Mouse (Mus musculus) liver, embryonic 13.5 days (tissue): Measurements from ENCODE around the gene Rftn1. TPM values are rescaled to one million over a fixed set of nuclear protein-coding genes. Genes with fewer than 3 reads are reported as not detected.
A peak's percentile ranks its signal among the peaks of the same experiment; 100 is the strongest.

Experiments
- ATAC-seq: fragments of 200-750 bp; cut with Nextera tagmentation; 2 replicates; pipeline ENCODE4 v1.8.0; 2017; ENCODE audit warnings: low read depth, mild to moderate bottlenecking, moderate number of reproducible peaks, moderate library complexity
- DNase-seq: peaks from one replicate; pipeline ENCODE4 v3.0.0; 2022
- H3K27ac ChIP-seq: fragments of 300-500 bp; sonication (generic); 2 replicates; pipeline ENCODE4 v1.5.1; 2015; ENCODE audit warnings: moderate library complexity, mild to moderate bottlenecking, inconsistent platforms
- H3K27me3 ChIP-seq: fragments of 300-500 bp; sonication (generic); 2 replicates; pipeline ENCODE4 v1.6.1; 2015; ENCODE audit warnings: mild to moderate bottlenecking, inconsistent platforms
- H3K36me3 ChIP-seq: fragments of 300-500 bp; sonication (generic); 2 replicates; pipeline ENCODE4 v1.6.1; 2015; ENCODE audit warnings: mild to moderate bottlenecking, inconsistent platforms
- H3K4me1 ChIP-seq: fragments of 300-500 bp; sonication (generic); replicated peaks from 2 replicates; pipeline ENCODE4 v1.6.1; 2015; ENCODE audit warnings: inconsistent platforms
- H3K4me2 ChIP-seq: fragments of 300-500 bp; sonication (generic); 2 replicates; pipeline ENCODE4 v1.6.1; 2015; ENCODE audit warnings: inconsistent platforms, mild to moderate bottlenecking, moderate library complexity
- H3K4me3 ChIP-seq: fragments of 300-500 bp; sonication (generic); replicated peaks from 2 replicates; pipeline ENCODE4 v1.5.1; 2015; ENCODE audit warnings: mild to moderate bottlenecking, inconsistent platforms
- H3K9ac ChIP-seq: fragments of 300-500 bp; sonication (generic); 2 replicates; pipeline ENCODE4 v1.6.1; 2015; ENCODE audit warnings: mild to moderate bottlenecking, inconsistent platforms
- H3K9me3 ChIP-seq: fragments of 300-500 bp; sonication (generic); replicated peaks from 2 replicates; pipeline ENCODE4 v1.6.1; 2016; ENCODE audit warnings: inconsistent platforms
- WGBS: fragments of 180-500 bp; shearing (Covaris S2); methylation state at CpG from one replicate; pipeline ENCODE4 v1.1.7; 2015; ENCODE audit not compliant: insufficient replicate concordance; 5-methylcytosine and 5-hydroxymethylcytosine counted together
- polyA plus RNA-seq: library from polyadenylated mRNA; unstranded; fragments of >200 nt; fragmentation: Nextera tagmentation; extraction: Ambion mirVana; gene quantifications from 2 replicates; pipeline ENCODE4 v1.2.1, GENCODE M21; 2015

Gene Rftn1
- polyA plus RNA-seq, 1 experiment from 2014 or later = 5.7 TPM

DNA sequence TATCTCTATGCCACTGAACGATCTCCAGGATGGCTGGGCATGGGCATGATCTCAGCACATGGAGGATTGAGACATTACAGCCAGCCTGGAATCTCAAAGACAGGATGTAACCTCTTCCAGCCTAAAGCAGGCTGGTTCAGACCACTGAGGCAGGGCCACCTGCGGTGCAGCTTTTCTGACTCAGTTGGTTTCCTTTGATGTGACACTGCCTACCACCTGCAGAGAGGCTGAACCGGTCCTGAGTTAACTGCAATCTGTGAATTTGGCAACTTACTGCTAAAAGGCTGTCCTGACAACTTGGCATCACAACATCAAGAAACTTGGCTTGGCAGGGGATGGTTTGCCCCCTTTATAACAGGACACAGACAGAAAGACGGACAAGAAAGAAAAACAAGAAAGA lies 103.6 kb downstream of the Rftn1 start:
- H3K4me1 ChIP-seq = 0 out of 2 replicates have a peak, but pooled peaks cover 3% of the 10 kb centered on the region
- no peak overlapping the region for H3K27ac ChIP-seq
- H3K4me3 ChIP-seq = no peak overlapping the region
- ATAC-seq (no peak), DNase-seq (no peak)
- H3K4me2 ChIP-seq = no peak overlapping the region
- no peaks in the 10 kb centered on the region for H3K9me3 ChIP-seq
- H3K9ac ChIP-seq = no peak overlapping the region
- H3K27me3 ChIP-seq = no peaks in the 10 kb centered on the region
- 57% methylated on average over 4 of the region's 4 CpGs for WGBS
- no peaks in the 10 kb centered on the region for H3K36me3 ChIP-seq

DNA sequence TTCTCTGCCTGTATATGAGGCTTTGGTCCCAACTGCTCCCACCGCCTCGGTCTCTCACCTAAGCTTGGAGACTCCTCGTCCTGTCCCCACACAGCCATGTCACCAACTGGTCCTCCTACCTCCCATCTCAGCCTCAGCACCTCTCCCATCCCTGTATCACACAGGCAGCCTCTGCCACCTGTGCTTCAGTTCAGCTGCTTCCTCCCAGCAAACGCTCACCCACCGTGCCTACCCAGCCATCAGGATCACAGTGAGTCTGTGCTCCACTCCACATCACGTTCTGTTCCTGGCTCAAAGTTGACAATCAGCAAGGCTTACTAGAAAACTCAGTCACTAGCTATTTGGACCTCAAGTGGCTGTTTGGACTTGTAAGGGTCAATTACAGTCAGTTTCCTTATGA lies 105.8 kb downstream of the Rftn1 start:
- no peak overlapping the region for H3K4me3 ChIP-seq
- no peaks in the 10 kb centered on the region for H3K9me3 ChIP-seq
- no peak for ATAC-seq
- no peak for DNase-seq
- H3K4me1 ChIP-seq = 0 out of 2 replicates have a peak, but pooled peaks cover 3% of the 10 kb centered on the region
- H3K27me3 ChIP-seq = no peaks in the 10 kb centered on the region
- H3K9ac ChIP-seq = no peak overlapping the region
- H3K4me2 ChIP-seq = no peak overlapping the region
- 0 out of 2 replicates have a peak overlapping the region, but pooled peaks have one; percentile 6 for H3K27ac ChIP-seq
- WGBS = 77% methylated on average over 6 of the region's 6 CpGs
- H3K36me3 ChIP-seq = no peaks in the 10 kb centered on the region

DNA sequence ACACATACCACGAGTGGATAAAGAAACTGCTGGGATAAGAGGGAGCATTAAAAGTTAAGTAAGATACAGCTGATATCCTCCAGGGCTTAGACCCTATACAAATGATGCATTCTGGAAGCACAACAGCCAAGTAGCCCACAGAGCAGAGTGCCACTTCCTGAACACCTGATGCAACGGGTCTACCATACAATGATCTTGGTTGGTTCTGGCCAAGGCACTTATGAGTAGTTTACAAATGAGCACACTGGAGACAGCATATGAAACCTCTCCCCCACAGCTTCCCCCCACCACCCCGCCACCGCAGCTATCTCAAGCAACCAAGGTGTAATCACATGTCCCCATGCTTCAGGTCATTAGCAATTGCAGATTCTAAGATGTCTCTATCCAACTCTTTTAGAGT lies 106.5 kb downstream of the Rftn1 start:
- H3K9ac ChIP-seq = no peak overlapping the region
- H3K4me1 ChIP-seq = 0 out of 2 replicates have a peak, but pooled peaks cover 3% of the 10 kb centered on the region
- H3K4me3 ChIP-seq = no peak overlapping the region
- no peaks in the 10 kb centered on the region for H3K9me3 ChIP-seq
- H3K4me2 ChIP-seq = no peak overlapping the region
- no peaks in the 10 kb centered on the region for H3K36me3 ChIP-seq
- DNase-seq = no peak
- 68% methylated on average over 4 of the region's 4 CpGs for WGBS
- no peaks in the 10 kb centered on the region for H3K27me3 ChIP-seq
- no peak for ATAC-seq
- no peak overlapping the region for H3K27ac ChIP-seq

DNA sequence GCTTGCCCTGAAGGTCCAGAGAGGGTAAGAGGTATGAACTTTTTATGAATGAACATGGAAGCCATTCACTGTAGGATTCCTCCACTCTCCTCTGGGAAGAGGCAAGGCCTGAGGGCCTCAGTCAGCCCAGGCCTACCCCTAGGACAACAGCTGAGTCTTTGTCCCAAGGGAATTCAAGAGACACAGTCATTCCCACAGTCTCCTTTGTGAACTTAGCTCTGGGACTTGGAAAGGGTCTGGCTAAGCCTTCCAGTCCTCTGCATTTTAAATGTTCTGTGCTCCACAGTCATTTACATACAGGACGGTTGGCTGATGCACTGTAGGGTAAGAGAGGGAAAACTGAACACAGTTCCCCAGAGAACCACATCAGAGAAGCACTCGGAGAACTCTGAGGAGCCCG lies 107.5 kb downstream of the Rftn1 start:
- Histone ChIP-seq H3K27ac (no peak overlapping the region), H3K9me3 (no peaks in the 10 kb centered on the region), H3K9ac (no peak overlapping the region), H3K4me1 (0 out of 2 replicates have a peak, but pooled peaks cover 3% of the 10 kb centered on the region), H3K4me2 (no peak overlapping the region), H3K4me3 (no peak overlapping the region), H3K27me3 (no peaks in the 10 kb centered on the region), H3K36me3 (no peaks in the 10 kb centered on the region)
- DNase-seq = no peak
- no peak for ATAC-seq
- WGBS = 74% methylated on average over 3 of the region's 3 CpGs

DNA sequence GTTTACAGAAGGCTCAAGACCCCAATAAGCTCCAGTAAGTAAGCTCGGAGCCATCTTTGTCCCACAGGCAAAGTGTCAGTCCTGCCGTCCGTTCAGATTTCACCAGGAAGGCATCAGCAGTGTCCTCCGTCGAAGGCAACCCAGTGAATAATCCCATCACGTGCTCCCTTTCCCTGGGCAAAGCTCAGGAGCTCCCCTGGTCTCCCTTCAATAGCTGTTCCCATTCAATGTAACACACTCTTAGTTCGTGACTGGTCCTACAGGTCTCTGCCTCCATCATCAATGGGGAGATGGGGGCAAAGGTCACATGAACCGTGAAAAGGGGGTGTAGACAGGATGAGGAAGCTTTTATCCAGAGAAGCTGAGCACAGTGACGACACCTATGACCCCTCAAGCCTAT lies 108.8 kb downstream of the Rftn1 start:
- no peaks in the 10 kb centered on the region for H3K9me3 ChIP-seq
- WGBS = 73% methylated on average over 9 of the region's 9 CpGs
- no peak overlapping the region for H3K4me3 ChIP-seq
- no peak overlapping the region for H3K27ac ChIP-seq
- H3K27me3 ChIP-seq = no peaks in the 10 kb centered on the region
- 0 out of 2 replicates have a peak, but pooled peaks cover 3% of the 10 kb centered on the region for H3K4me1 ChIP-seq
- no peak overlapping the region for H3K4me2 ChIP-seq
- H3K36me3 ChIP-seq = no peaks in the 10 kb centered on the region
- ATAC-seq (no peak), DNase-seq (no peak)
- H3K9ac ChIP-seq = no peak overlapping the region

DNA sequence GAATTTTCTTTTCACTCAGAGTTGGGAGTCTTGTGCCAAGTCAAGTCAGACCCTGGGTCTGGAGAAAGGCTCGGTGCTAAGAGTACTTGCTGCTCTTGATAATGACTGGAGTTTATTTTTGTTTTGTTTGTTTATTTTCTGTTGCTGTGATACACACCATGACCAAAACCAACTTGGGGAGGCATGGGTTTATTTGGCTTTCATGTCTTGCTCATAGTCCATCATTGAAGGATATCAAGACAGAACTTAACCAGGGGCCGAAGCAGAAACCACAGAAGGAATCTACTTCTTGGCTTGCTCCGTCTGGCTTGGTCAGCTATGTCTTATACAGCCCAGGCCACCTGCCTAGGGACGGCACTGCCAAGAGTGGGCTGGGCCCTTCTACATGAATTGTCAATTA lies 109.5 kb downstream of the Rftn1 start:
- Histone ChIP-seq H3K4me3 (no peak overlapping the region), H3K27me3 (no peaks in the 10 kb centered on the region), H3K36me3 (no peaks in the 10 kb centered on the region), H3K4me2 (no peak overlapping the region), H3K9ac (no peak overlapping the region), H3K27ac (no peak overlapping the region), H3K4me1 (0 out of 2 replicates have a peak, but pooled peaks cover 3% of the 10 kb centered on the region), H3K9me3 (no peaks in the 10 kb centered on the region)
- ATAC-seq (no peak), DNase-seq (no peak)
- WGBS = 81% methylated on average over 4 of the region's 4 CpGs

DNA sequence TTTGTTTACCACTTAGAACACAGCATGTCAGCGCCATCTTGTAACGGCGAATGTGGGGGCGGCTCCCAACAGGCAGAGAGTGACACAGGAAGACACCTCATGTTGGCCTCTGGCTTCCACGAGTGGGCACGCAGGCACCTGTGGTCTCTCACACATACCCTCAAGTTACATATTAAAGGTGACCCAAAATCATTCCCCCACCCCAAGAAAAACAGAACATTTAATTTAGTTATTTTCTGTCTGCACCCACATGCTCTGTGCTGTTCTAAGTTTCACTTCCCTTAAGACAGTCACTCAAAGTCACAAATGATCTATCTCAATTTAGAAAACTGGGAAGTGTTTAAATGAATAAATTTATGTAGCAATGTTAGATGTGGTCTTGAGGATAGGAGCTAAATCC lies 111.7 kb downstream of the Rftn1 start:
- Histone ChIP-seq H3K9me3 (no peaks in the 10 kb centered on the region), H3K4me2 (no peak overlapping the region), H3K27ac (no peak overlapping the region), H3K4me3 (no peak overlapping the region), H3K36me3 (no peaks in the 10 kb centered on the region), H3K27me3 (no peaks in the 10 kb centered on the region), H3K4me1 (no peaks in the 10 kb centered on the region), H3K9ac (no peak overlapping the region)
- ATAC-seq (no peak), DNase-seq (no peak)
- 90% methylated on average over 6 of the region's 6 CpGs for WGBS

DNA sequence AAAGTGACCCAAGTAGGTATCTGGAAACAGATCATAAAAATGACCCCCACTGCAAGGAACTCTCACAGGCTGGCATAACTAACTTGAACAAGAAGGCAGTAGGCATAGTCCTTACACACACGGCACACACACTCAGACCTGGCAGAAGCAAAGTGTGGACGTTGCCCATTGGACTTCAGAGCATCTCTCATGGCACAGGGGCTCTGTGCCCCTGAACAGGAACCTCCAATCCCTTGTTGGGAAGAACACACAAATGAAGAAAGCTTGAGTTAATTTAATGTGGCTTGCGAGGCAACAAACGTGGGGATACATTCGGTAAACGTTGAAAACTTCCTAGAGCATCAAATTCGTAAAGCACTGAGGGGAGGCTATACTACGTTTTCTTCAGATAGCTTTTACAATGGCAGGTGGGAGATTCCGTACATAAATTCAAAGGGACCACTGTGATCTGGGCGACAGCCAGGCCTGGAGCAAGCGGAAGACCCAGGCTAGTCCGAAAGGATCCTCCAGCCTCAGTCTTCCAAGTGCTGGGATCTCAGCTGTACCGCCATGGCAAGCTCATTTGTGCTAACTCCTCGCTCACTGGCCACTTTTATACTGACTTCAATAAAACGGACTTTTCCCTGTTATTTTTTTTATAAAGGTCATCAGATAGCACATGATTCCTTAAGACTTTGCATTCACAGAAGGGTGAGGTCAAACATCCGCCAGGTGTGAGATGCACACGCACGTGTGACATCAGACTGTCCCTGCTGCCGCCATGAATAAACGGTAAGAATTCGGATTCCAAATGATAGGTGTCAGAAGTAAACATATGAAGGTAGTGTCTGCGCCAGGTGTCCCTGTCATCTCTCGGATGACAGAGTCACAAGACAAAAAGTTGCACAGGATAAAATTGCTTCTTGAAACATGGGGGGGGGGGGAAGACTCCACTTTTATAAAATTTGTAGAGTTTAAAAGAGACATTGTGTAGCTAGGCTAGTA lies 117.2 kb downstream of the Rftn1 start:
- Histone ChIP-seq H3K36me3 (no peaks in the 10 kb centered on the region), H3K27ac (no peak overlapping the region), H3K9ac (no peak overlapping the region), H3K4me3 (no peak overlapping the region), H3K4me2 (no peak overlapping the region), H3K4me1 (peaks cover 40% of the 10 kb centered on the region), H3K9me3 (no peaks in the 10 kb centered on the region), H3K27me3 (no peaks in the 10 kb centered on the region)
- 89% methylated on average over 23 of the region's 23 CpGs for WGBS
- DNase-seq (no peak), ATAC-seq (no peak)

DNA sequence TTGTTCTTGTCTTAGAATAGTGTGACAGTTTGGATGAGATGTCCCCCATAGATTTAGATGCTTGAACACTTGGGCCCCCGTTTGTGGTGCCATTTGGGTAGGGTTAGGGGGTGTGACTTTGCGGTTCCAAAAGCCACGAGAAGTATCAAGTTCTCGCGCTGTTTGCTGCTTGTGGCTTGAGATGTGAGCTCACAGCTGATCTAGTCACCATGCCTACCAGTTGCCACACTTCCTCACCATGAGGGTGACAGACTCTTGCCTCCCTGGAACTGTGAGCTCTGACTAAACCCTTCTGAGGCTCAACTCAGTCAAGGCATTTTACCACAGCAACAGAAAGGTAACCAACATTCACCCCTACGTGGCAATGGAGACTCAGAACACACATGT lies 118.9 kb downstream of the Rftn1 start:
- Histone ChIP-seq H3K9ac (no peak overlapping the region), H3K4me1 (peaks cover 44% of the 10 kb centered on the region), H3K9me3 (no peaks in the 10 kb centered on the region), H3K27ac (peak overlapping the region; percentile 92), H3K4me2 (peak overlapping the region; percentile 57), H3K27me3 (no peaks in the 10 kb centered on the region), H3K36me3 (no peaks in the 10 kb centered on the region), H3K4me3 (no peak overlapping the region)
- DNase-seq (peak; percentile 50), ATAC-seq (peak; percentile 68)
- 22% methylated on average over 6 of the region's 6 CpGs for WGBS

DNA sequence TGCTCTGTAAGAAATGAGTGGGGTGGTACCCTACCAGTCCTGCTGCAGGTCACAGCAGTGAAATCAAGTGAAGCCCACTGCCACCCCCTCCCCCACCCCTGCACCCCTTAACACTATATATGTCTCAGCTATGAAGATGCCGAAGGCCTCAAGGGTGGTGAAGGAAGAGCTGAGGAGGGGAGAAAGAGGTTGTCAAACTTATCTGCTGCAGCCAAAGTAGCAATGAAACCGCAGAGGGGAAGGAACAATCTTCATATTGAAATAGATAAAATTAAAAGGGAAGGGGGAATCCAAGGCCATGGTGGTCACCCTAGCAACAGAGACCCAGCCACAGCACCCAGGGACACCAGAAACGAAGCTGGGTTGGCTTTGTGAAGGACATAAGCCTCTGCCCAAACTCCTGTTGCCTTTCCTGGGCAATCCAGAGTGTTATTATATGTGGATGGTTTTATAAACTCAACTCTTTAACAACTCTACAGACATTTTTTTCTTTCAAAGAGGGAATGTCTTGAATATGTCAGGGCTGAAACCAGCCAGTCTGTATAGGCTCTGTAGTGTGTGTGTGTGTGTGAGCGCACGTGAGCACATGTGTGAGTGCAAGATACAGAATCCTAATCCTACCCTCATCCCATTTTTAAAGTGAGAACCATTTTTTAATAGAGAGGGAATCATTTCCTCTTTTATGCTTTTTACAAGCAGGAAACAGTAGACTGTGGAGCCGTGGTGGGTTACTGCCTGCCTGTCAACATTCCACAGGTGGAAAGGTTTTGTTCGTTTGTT lies 119.5 kb downstream of the Rftn1 start:
- Histone ChIP-seq H3K4me2 (peak overlapping the region; percentile 57), H3K9ac (peak overlapping the region; percentile 67), H3K27ac (peak overlapping the region; percentile 92), H3K9me3 (no peaks in the 10 kb centered on the region), H3K27me3 (no peaks in the 10 kb centered on the region), H3K36me3 (no peaks in the 10 kb centered on the region), H3K4me3 (no peak overlapping the region), H3K4me1 (peaks cover 48% of the 10 kb centered on the region)
- DNase-seq (no peak), ATAC-seq (peak; percentile 74)
- 21% methylated on average over 7 of the region's 7 CpGs for WGBS

DNA sequence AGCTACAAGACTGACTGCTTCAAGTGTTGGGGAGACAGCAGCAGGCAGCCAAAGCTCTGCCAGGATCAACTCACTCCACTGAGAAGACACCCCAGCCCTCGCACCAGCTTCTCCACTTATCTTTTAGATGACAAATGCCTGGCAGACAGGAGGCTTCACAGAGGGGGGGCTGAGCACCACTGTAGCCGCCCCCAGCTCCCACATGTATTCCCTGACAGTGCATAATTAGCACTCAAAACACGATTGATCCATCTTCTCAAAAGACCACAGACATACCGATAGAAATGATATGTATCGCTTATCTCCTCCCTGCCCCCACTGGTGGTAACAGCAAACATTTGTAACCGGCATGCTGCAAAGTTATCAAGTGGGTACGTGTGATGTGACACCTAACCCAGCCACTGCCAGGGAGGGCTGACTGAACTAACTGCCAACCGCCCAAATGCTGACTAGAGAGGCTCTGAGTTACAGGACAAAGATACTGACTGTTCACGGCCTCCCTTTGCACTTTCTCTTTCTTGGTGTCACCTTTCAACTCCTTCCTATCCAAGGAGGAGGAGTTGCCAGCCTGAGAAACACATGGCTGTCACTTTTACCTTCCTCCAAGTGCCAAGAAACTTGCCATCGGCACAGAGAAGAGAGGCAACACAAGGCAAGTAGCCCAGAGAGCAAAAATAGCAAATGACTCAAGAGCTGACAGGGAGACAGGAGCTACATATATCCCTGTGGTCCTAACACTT lies 120.4 kb downstream of the Rftn1 start:
- H3K9me3 ChIP-seq = no peaks in the 10 kb centered on the region
- peaks cover 52% of the 10 kb centered on the region for H3K4me1 ChIP-seq
- H3K27ac ChIP-seq = peak overlapping the region; percentile 92
- H3K27me3 ChIP-seq = no peaks in the 10 kb centered on the region
- WGBS = 7% methylated on average over 10 of the region's 10 CpGs
- H3K4me2 ChIP-seq = peak overlapping the region; percentile 57
- no peaks in the 10 kb centered on the region for H3K36me3 ChIP-seq
- peak; percentile 66 for DNase-seq
- H3K9ac ChIP-seq = peak overlapping the region; percentile 67
- peak; percentile 77 for ATAC-seq
- H3K4me3 ChIP-seq = peak overlapping the region; percentile 16
